Mouse (Mus musculus): Measurements from ENCODE around the gene Tmc3.

DNA sequence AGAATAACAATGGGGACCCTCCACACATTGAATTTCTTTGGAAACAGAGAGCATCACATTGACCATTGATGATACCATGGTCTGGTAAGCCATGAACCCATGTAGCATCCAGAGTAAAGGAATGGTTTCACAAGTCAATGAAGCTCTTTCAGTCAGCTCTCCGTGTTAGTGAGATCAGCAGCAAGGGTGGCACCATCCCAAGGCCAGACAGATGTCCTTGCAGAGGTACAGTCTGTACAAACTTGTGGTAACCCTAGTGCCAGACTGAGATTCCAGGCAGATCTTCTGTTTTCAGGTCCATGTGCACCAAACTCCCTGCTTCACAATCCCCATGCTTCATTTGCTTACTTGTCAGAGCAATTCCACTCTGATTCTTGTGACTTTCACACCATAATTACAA is 39.3 kb downstream of the Tmc3 start:
- no peak for TF ChIP-seq MAFK (IDR thresholded peaks at IDR 0.05; ENCODE audit: insufficient read depth, low read depth, low read length)
- TF ChIP-seq CHD2 (IDR thresholded peaks at IDR 0.05; ENCODE audit: low read depth, low read length) = no peak
- TF ChIP-seq ZNF384 (IDR thresholded peaks at IDR 0.05; ENCODE audit: low read depth, low read length) = no peak
- TF ChIP-seq HCFC1 (IDR thresholded peaks at IDR 0.05; ENCODE audit: borderline replicate concordance, insufficient read depth, low read length) = no peak
